Mouse (Mus musculus): ENCODE results near the gene Olfr1042. TPM values are rescaled to one million over a fixed set of nuclear protein-coding genes. Genes with fewer than 3 reads are reported as not detected.
"Not testable (repeated sequence)": the region's sequence is repeated elsewhere in the genome, so short reads cannot be mapped to it uniquely, and the experiment has no call there.

Gene Olfr1042
- polyA plus RNA-seq (2014; fragmentation: Nextera tagmentation; extraction: Ambion mirVana) = not detected in 2 replicates

GRCm38 (mm10) chr2:86161738-86162137 lies at the start of gene Olfr1042:
Gene Olfr1042, minus strand, starts transcription at chr2:86161838.
- H3K4me1 ChIP-seq (ENCODE audit: control insufficient read depth, insufficient read depth, low read length) = no peaks in the 10 kb centered on the region
- ATAC-seq (ENCODE audit: low FRiP score) (no peak), DNase-seq (ENCODE audit: low spot score, missing footprints) (no peak)
- WGBS = 91% methylated on average over 2 of the region's 2 CpGs
- no peak within 1 kb of the TSS for H3K9ac ChIP-seq (ENCODE audit: low read length)
- no peak within 1 kb of the TSS for H3K4me3 ChIP-seq (ENCODE audit: low read depth, low read length)
- no peaks in the 10 kb centered on the region for H3K9me3 ChIP-seq (ENCODE audit: control insufficient read depth, low read length)
- H3K27me3 ChIP-seq (ENCODE audit: control insufficient read depth, insufficient read depth, low read length) = no peaks in the 10 kb centered on the region
- no peak within 1 kb of the TSS for H3K4me2 ChIP-seq
- no peak within 1 kb of the TSS for H3K27ac ChIP-seq (ENCODE audit: low read depth, low read length)
- H3K36me3 ChIP-seq (ENCODE audit: control insufficient read depth, insufficient read depth, low read length) = no peaks in the 10 kb centered on the region

- H3K9me3 ChIP-seq (ENCODE audit: control insufficient read depth, low read length) = no peaks in the 10 kb centered on the region
- H3K4me3 ChIP-seq (ENCODE audit: low read depth, low read length) = no peak within 1 kb of the TSS
- H3K27me3 ChIP-seq (ENCODE audit: control insufficient read depth, insufficient read depth, low read length) = no peaks in the 10 kb centered on the region
- DNase-seq (ENCODE audit: low spot score, missing footprints) (no peak), ATAC-seq (ENCODE audit: low FRiP score) (no peak)
- H3K9ac ChIP-seq (ENCODE audit: low read length) = no peak within 1 kb of the TSS
- H3K27ac ChIP-seq (ENCODE audit: low read depth, low read length) = no peak within 1 kb of the TSS
- H3K4me2 ChIP-seq = no peak within 1 kb of the TSS
- no peaks in the 10 kb centered on the region for H3K36me3 ChIP-seq (ENCODE audit: control insufficient read depth, insufficient read depth, low read length)
- H3K4me1 ChIP-seq (ENCODE audit: control insufficient read depth, insufficient read depth, low read length) = no peaks in the 10 kb centered on the region
Observed at GRCm38 (mm10) chr2:86202909-86203308, 41.3 kb upstream of the Olfr1042 start, which contains the start of gene Olfr1045. Gene Olfr1045, minus strand, starts transcription at chr2:86203009.

- no peaks in the 10 kb centered on the region for H3K27me3 ChIP-seq (ENCODE audit: control insufficient read depth, insufficient read depth, low read length)
- H3K36me3 ChIP-seq (ENCODE audit: control insufficient read depth, insufficient read depth, low read length) = no peaks in the 10 kb centered on the region
- ATAC-seq (ENCODE audit: low FRiP score) (no peak), DNase-seq (ENCODE audit: low spot score, missing footprints) (no peak)
- no peak overlapping the region for H3K9ac ChIP-seq (ENCODE audit: low read length)
- no peak overlapping the region for H3K27ac ChIP-seq (ENCODE audit: low read depth, low read length)
- WGBS = 45% methylated on average over 1 of the region's 1 CpGs
- no peak overlapping the region for H3K4me3 ChIP-seq (ENCODE audit: low read depth, low read length)
- no peaks in the 10 kb centered on the region for H3K4me1 ChIP-seq (ENCODE audit: control insufficient read depth, insufficient read depth, low read length)
- H3K9me3 ChIP-seq (ENCODE audit: control insufficient read depth, low read length) = no peaks in the 10 kb centered on the region
- no peak overlapping the region for H3K4me2 ChIP-seq
Observed at GRCm38 (mm10) chr2:86195863-86196262, 34.2 kb upstream of the Olfr1042 start.

GRCm38 (mm10) chr2:86185583-86185982 lies 23.9 kb upstream of the Olfr1042 start, which contains the start of gene Olfr52:
Gene Olfr52, minus strand, starts transcription at chr2:86185683.
- no peak within 1 kb of the TSS for H3K4me2 ChIP-seq

GRCm38 (mm10) chr2:86179950-86180349 lies 18.3 kb upstream of the Olfr1042 start:
- 83% methylated on average over 3 of the region's 3 CpGs for WGBS
- Histone ChIP-seq H3K9me3 (ENCODE audit: control insufficient read depth, low read length) (no peaks in the 10 kb centered on the region), H3K27me3 (ENCODE audit: control insufficient read depth, insufficient read depth, low read length) (no peaks in the 10 kb centered on the region), H3K4me3 (ENCODE audit: low read depth, low read length) (no peak overlapping the region), H3K4me1 (ENCODE audit: control insufficient read depth, insufficient read depth, low read length) (no peaks in the 10 kb centered on the region), H3K9ac (ENCODE audit: low read length) (no peak overlapping the region), H3K27ac (ENCODE audit: low read depth, low read length) (no peak overlapping the region), H3K4me2 (no peak overlapping the region), H3K36me3 (ENCODE audit: control insufficient read depth, insufficient read depth, low read length) (no peaks in the 10 kb centered on the region)
- no peak for DNase-seq (ENCODE audit: low spot score, missing footprints)
- ATAC-seq (ENCODE audit: low FRiP score) = no peak

More at GRCm38 (mm10) chr2:86185583-86185982, 23.9 kb upstream of the Olfr1042 start, which contains the start of gene Olfr52:
- Histone ChIP-seq H3K9ac (ENCODE audit: low read length) (no peak within 1 kb of the TSS), H3K4me3 (ENCODE audit: low read depth, low read length) (no peak within 1 kb of the TSS), H3K9me3 (ENCODE audit: control insufficient read depth, low read length) (no peaks in the 10 kb centered on the region), H3K27me3 (ENCODE audit: control insufficient read depth, insufficient read depth, low read length) (no peaks in the 10 kb centered on the region), H3K36me3 (ENCODE audit: control insufficient read depth, insufficient read depth, low read length) (no peaks in the 10 kb centered on the region), H3K4me1 (ENCODE audit: control insufficient read depth, insufficient read depth, low read length) (no peaks in the 10 kb centered on the region), H3K27ac (ENCODE audit: low read depth, low read length) (no peak within 1 kb of the TSS)
- DNase-seq (ENCODE audit: low spot score, missing footprints) = no peak
- ATAC-seq (ENCODE audit: low FRiP score) = no peak

- Histone ChIP-seq H3K36me3 (ENCODE audit: control insufficient read depth, insufficient read depth, low read length) (no peaks in the 10 kb centered on the region), H3K4me2 (no peak within 1 kb of the TSS), H3K9ac (ENCODE audit: low read length) (no peak within 1 kb of the TSS), H3K27ac (ENCODE audit: low read depth, low read length) (no peak within 1 kb of the TSS), H3K9me3 (ENCODE audit: control insufficient read depth, low read length) (no peaks in the 10 kb centered on the region), H3K4me3 (ENCODE audit: low read depth, low read length) (no peak within 1 kb of the TSS), H3K4me1 (ENCODE audit: control insufficient read depth, insufficient read depth, low read length) (no peaks in the 10 kb centered on the region), H3K27me3 (ENCODE audit: control insufficient read depth, insufficient read depth, low read length) (no peaks in the 10 kb centered on the region)
- ATAC-seq (ENCODE audit: low FRiP score) (no peak), DNase-seq (ENCODE audit: low spot score, missing footprints) (no peak)
Observed at GRCm38 (mm10) chr2:86177720-86178119, 16.1 kb upstream of the Olfr1042 start, which contains the start of gene Olfr1044. Gene Olfr1044, minus strand, starts transcription at chr2:86177820.

- H3K9ac ChIP-seq (ENCODE audit: low read length); H3K4me3 ChIP-seq (ENCODE audit: low read depth, low read length); H3K4me2 ChIP-seq; DNase-seq (ENCODE audit: low spot score, missing footprints); H3K27me3 ChIP-seq (ENCODE audit: control insufficient read depth, insufficient read depth, low read length); H3K9me3 ChIP-seq (ENCODE audit: control insufficient read depth, low read length); H3K4me1 ChIP-seq (ENCODE audit: control insufficient read depth, insufficient read depth, low read length); ATAC-seq (ENCODE audit: low FRiP score); H3K36me3 ChIP-seq (ENCODE audit: control insufficient read depth, insufficient read depth, low read length); H3K27ac ChIP-seq (ENCODE audit: low read depth, low read length): not testable (repeated sequence)
- WGBS = 91% methylated on average over 7 of the region's 7 CpGs
Observed at GRCm38 (mm10) chr2:86175422-86175821, 13.8 kb upstream of the Olfr1042 start.

GRCm38 (mm10) chr2:86167422-86167821 lies 5.8 kb upstream of the Olfr1042 start, which contains the start of gene Olfr1043:
Gene Olfr1043, minus strand, starts transcription at chr2:86167522.
- DNase-seq (ENCODE audit: low spot score, missing footprints) = no peak
- WGBS = 87% methylated on average over 2 of the region's 2 CpGs

GRCm38 (mm10) chr2:86146632-86147031 lies 15.0 kb downstream of the Olfr1042 start, which contains the start of gene Olfr1040:
Gene Olfr1040, minus strand, starts transcription at chr2:86146732.
- ATAC-seq (ENCODE audit: low FRiP score) (no peak), DNase-seq (ENCODE audit: low spot score, missing footprints) (no peak)
- no peaks in the 10 kb centered on the region for H3K4me1 ChIP-seq (ENCODE audit: control insufficient read depth, insufficient read depth, low read length)
- H3K9ac ChIP-seq (ENCODE audit: low read length) = no peak within 1 kb of the TSS
- no peaks in the 10 kb centered on the region for H3K36me3 ChIP-seq (ENCODE audit: control insufficient read depth, insufficient read depth, low read length)
- 85% methylated on average over 1 of the region's 1 CpGs for WGBS
- H3K27ac ChIP-seq (ENCODE audit: low read depth, low read length) = no peak within 1 kb of the TSS
- H3K9me3 ChIP-seq (ENCODE audit: control insufficient read depth, low read length) = no peaks in the 10 kb centered on the region
- no peak within 1 kb of the TSS for H3K4me3 ChIP-seq (ENCODE audit: low read depth, low read length)
- no peak within 1 kb of the TSS for H3K4me2 ChIP-seq
- H3K27me3 ChIP-seq (ENCODE audit: control insufficient read depth, insufficient read depth, low read length) = no peaks in the 10 kb centered on the region

More at GRCm38 (mm10) chr2:86167422-86167821, 5.8 kb upstream of the Olfr1042 start, which contains the start of gene Olfr1043:
- no peaks in the 10 kb centered on the region for H3K27me3 ChIP-seq (ENCODE audit: control insufficient read depth, insufficient read depth, low read length)
- no peak for ATAC-seq (ENCODE audit: low FRiP score)
- no peak within 1 kb of the TSS for H3K4me3 ChIP-seq (ENCODE audit: low read depth, low read length)
- no peak within 1 kb of the TSS for H3K9ac ChIP-seq (ENCODE audit: low read length)
- H3K27ac ChIP-seq (ENCODE audit: low read depth, low read length) = no peak within 1 kb of the TSS
- H3K36me3 ChIP-seq (ENCODE audit: control insufficient read depth, insufficient read depth, low read length) = no peaks in the 10 kb centered on the region
- H3K9me3 ChIP-seq (ENCODE audit: control insufficient read depth, low read length) = no peaks in the 10 kb centered on the region
- no peaks in the 10 kb centered on the region for H3K4me1 ChIP-seq (ENCODE audit: control insufficient read depth, insufficient read depth, low read length)
- H3K4me2 ChIP-seq = no peak within 1 kb of the TSS

Data from midbrain, embryonic 11.5 days (tissue).